In genomic region chr7:130631553-130632378, GRCm38 (mm10) we compare ENCODE assay signal across 9 mouse cellular contexts. TPM values are rescaled to one million over a fixed set of nuclear protein-coding genes. Genes with fewer than 3 reads are reported as not detected.
DNase-seq lines count a peak whose midpoint lies in the region; ATAC-seq and TF ChIP-seq lines count a peak whose summit lies in the region.
"Had no signal": no experiment of that assay in that cellular context is flagged by ENCODE, and none has a peak within 500 bp of the region (broad histone marks: within the 10 kb centered on the region; RNA-seq: fewer than 3 reads in every experiment).

No protein-coding gene starts in this region.

- ATAC-seq in erythroid progenitor cell, adult 5-6 weeks (replicated peaks; ENCODE audit: low FRiP score, poor library complexity, severe bottlenecking), result no peak

- H3K27ac ChIP-seq in ES-E14 (ENCODE audit: insufficient read depth, low read depth, low read length, poor library complexity, severe bottlenecking), result no peak overlapping the region
- H3K27ac ChIP-seq: limb, embryonic 15.5 days had no signal

- peaks cover 3 to 4% of the 10 kb centered on the region in 2 experiments; a peak in 2 of 4 replicates for H3K4me1 ChIP-seq in ES-E14 (ENCODE audit: control insufficient read depth in 2 of 2, insufficient read depth in 2 of 2, low read length in 2 of 2, poor library complexity in 1 of 2)

- peak overlapping the region; percentile 16; the same call in 1 of the 2 replicates for H3K9ac ChIP-seq in ES-E14 (ENCODE audit: insufficient read depth, low read depth, low read length, poor library complexity, severe bottlenecking)
- H3K9ac ChIP-seq: limb, embryonic 15.5 days had no signal

- H3K36me3 ChIP-seq in ES-E14 (ENCODE audit: control insufficient read depth, insufficient read depth, low read length, poor library complexity, severe bottlenecking), result no peaks in the 10 kb centered on the region
- H3K36me3 ChIP-seq: limb, embryonic 15.5 days had no signal

- H3K9me3 ChIP-seq in ES-E14 (ENCODE audit: control insufficient read depth, insufficient read depth, low read depth, low read length), result no peaks in the 10 kb centered on the region
- H3K9me3 ChIP-seq: limb, embryonic 15.5 days had no signal

- in situ Hi-C loops in ES-E14 (cut with MboI; ENCODE audit: low sequenced_read_pairs in 2 of 2, unreplicated experiment in 2 of 2), result no loop called here

- peak; percentile 31 for DNase-seq in layer of hippocampus, adult 9-11 months
- no peak for DNase-seq in layer of hippocampus, postnatal 25 days (ENCODE audit: extremely low spot score in 1 of 2, low spot score in 1 of 2)
- DNase-seq in ES-E14 (ENCODE audit: low read depth, low spot score), result no peak
- DNase-seq in embryo, embryonic 11.5 days (ENCODE audit: low read depth, low spot score), result peak; percentile 32
- DNase-seq in kidney, adult 11 months, result peak; percentile 61
- peak; percentile 89 for DNase-seq in naive thymus-derived CD4-positive, alpha-beta T cell, adult 2 months (ENCODE audit: low read depth)
- DNase-seq in frontal cortex, postnatal 36 days (ENCODE audit: low spot score in 2 of 2), result no peak

- 0 out of 4 replicates have a peak overlapping the region, but pooled peaks of 1 of the 2 experiments have one; percentile 9 for H3K4me3 ChIP-seq in ES-E14 (ENCODE audit: insufficient read depth in 1 of 2, low read depth in 1 of 2, low read length in 2 of 2, poor library complexity in 1 of 2, severe bottlenecking in 1 of 2)
- H3K4me3 ChIP-seq: limb, embryonic 15.5 days had no signal

TF ChIP-seq in ES-E14, 5 proteins besides CTCF, POLR2A, EP300 and RAD21:
- TF ChIP-seq HCFC1 (IDR thresholded peaks at IDR 0.05; ENCODE audit: borderline replicate concordance, insufficient read depth, low read length) (no peak), ZNF384 (IDR thresholded peaks at IDR 0.05; ENCODE audit: low read depth, low read length) (no peak), ZC3H11A (IDR thresholded peaks at IDR 0.05; ENCODE audit: borderline replicate concordance, low read depth, low read length) (no peak), MAFK (IDR thresholded peaks at IDR 0.05; ENCODE audit: insufficient read depth, low read depth, low read length) (no peak), CHD2 (IDR thresholded peaks at IDR 0.05; ENCODE audit: low read depth, low read length) (no peak)

RNA-seq across cellular contexts. Expression of gene Tacc2, which starts 54.5 kb away (rescaled TPM):
- total RNA-seq in layer of hippocampus, postnatal 25 days (2021), result 10 to 100 TPM; 75.1 to 82.4 TPM
- total RNA-seq in ES-E14 (2012; rRNA removed), result 23.2 and 29.1 TPM in 2 replicates
- total RNA-seq in erythroid progenitor cell, adult 5-6 weeks (2015; ENCODE audit: low replicate concordance), result 0.72 and 5.0 TPM in 2 replicates
- total RNA-seq in erythroid progenitor cell, adult 5-6 weeks (2017; ENCODE audit: low replicate concordance), result 0.30 and 0.77 TPM in 2 replicates

RNA-seq across cellular contexts. Expression of gene Nsmce4a, which starts 58.8 kb away (rescaled TPM):
- total RNA-seq in layer of hippocampus, postnatal 25 days (2021), result 10 to 100 TPM; 36.3 to 36.6 TPM
- 72.0 and 90.9 TPM in 2 replicates for total RNA-seq in ES-E14 (2012; rRNA removed)
- 119 and 159 TPM in 2 replicates for total RNA-seq in erythroid progenitor cell, adult 5-6 weeks (2015; ENCODE audit: low replicate concordance)
- total RNA-seq in erythroid progenitor cell, adult 5-6 weeks (2017; ENCODE audit: low replicate concordance), result 110 and 118 TPM in 2 replicates

Comparison
In these comparisons a context has a peak if more than half of its experiments do, and no peak if none do; other contexts are left out.
1. DNase-seq: peak in layer of hippocampus, adult 9-11 months (single experiment), embryo, embryonic 11.5 days (single experiment), kidney, adult 11 months (single experiment) and naive thymus-derived CD4-positive, alpha-beta T cell, adult 2 months (single experiment); none in layer of hippocampus, postnatal 25 days (0 of 2), ES-E14 (single experiment) and frontal cortex, postnatal 36 days (0 of 2).